Mouse (Mus musculus): ENCODE data around the gene Macf1. TPM values are rescaled to one million over a fixed set of nuclear protein-coding genes. Genes with fewer than 3 reads are reported as not detected.

The Macf1 gene
- polyA plus RNA-seq, 1 experiment = 22.3 TPM

DNA sequence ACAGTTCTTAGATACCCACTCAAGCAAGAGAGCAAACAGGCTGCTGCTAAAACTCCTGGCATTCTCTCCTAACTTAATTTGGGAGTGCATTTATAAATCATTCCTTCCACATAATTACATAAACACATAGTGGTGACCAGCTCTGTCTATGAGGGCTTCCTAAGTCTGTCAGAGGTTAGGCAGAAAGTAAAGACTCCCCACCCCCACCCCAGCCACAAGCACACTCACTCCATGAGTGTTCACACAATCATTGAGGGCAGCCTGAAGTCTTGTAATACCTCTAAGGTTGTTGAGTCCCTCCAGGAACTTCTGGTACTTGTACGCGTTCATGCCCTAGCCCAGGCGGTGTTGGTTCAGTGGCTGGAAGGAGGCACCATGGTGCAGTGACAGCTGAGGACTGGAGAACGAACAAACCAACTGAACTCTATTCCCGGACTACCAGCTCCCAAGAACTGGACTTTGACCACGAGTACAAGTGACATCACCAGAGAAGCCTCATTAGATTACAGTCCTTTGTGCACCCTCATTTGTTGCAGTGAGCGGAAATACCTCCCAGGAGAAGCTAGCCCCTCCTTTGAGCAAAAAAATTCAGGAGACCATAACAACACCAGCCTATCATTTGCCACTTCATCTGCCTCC, 70.7 kb downstream of the Macf1 start:
- Histone ChIP-seq H3K4me1 (ENCODE audit: control insufficient read depth, insufficient read depth, insufficient read length, low read length) (peaks cover 3% of the 10 kb centered on the region; the same call in 1 of the 2 replicates), H3K36me3 (ENCODE audit: control insufficient read depth, insufficient read depth, low read length) (no peaks in the 10 kb centered on the region), H3K27ac (ENCODE audit: insufficient read depth, low read depth, low read length) (peak overlapping the region; percentile 36), H3K27me3 (ENCODE audit: control insufficient read depth, insufficient read depth, low read length) (no peaks in the 10 kb centered on the region), H3K4me3 (ENCODE audit: low read depth, low read length) (peak overlapping the region; percentile 11; the same call in 1 of the 2 replicates)
- TF ChIP-seq POLR2A (IDR thresholded peaks at IDR 0.05; ENCODE audit: low read depth, low read length) (no peak), CTCF (IDR thresholded peaks at IDR 0.05; ENCODE audit: extremely low read depth, insufficient read length, insufficient replicate concordance, low read depth, low read length) (no peak)
- WGBS = 24% methylated on average over 7 of the region's 7 CpGs

DNA sequence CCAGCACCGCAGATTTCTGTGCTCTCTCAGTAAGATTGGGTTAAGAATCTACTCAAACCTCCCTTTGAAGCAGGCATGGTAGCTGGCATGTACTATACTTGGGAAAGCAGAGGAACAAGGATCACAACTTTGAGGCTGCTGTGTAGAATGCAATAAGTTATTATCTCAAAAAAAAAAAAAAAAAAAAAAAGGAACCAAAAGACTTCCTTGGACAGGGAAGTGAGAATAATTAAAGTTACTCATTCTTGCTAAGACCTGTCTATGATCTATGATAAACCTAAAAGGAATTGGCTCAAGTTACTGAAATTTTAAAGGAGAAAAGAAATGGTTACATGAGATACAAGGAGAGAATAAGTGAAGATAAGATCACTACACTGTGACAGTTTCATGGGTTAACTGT, 72.2 kb downstream of the Macf1 start:
- peaks cover 3% of the 10 kb centered on the region; the same call in 1 of the 2 replicates for H3K4me1 ChIP-seq (ENCODE audit: control insufficient read depth, insufficient read depth, insufficient read length, low read length)
- TF ChIP-seq CTCF (IDR thresholded peaks at IDR 0.05; ENCODE audit: extremely low read depth, insufficient read length, insufficient replicate concordance, low read depth, low read length) = no peak
- no peak for TF ChIP-seq POLR2A (IDR thresholded peaks at IDR 0.05; ENCODE audit: low read depth, low read length)
- no peak overlapping the region for H3K27ac ChIP-seq (ENCODE audit: insufficient read depth, low read depth, low read length)
- no peaks in the 10 kb centered on the region for H3K36me3 ChIP-seq (ENCODE audit: control insufficient read depth, insufficient read depth, low read length)
- no peak overlapping the region for H3K4me3 ChIP-seq (ENCODE audit: low read depth, low read length)
- 90% methylated on average over 1 of the region's 1 CpGs for WGBS
- no peaks in the 10 kb centered on the region for H3K27me3 ChIP-seq (ENCODE audit: control insufficient read depth, insufficient read depth, low read length)

DNA sequence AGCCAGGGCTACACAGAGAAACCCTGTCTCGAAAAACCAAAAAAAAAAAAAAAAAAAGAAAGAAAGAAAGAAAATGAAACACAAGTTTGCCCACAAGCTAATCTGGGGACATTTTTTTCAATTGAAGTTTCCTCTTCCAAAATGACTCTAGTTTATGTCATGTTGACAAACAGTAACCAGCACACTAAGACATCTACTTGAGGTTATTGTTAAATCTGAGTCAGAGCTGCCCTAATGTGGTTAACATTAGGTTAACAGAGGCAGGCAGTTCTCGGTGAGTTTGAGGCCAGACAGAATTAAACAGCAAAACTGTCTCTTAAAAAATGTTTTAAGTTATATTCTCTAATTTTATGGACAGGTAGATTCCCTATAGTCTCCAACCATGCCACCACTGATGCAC, 72.9 kb downstream of the Macf1 start:
- no peak for TF ChIP-seq CTCF (IDR thresholded peaks at IDR 0.05; ENCODE audit: extremely low read depth, insufficient read length, insufficient replicate concordance, low read depth, low read length)
- no peak for TF ChIP-seq POLR2A (IDR thresholded peaks at IDR 0.05; ENCODE audit: low read depth, low read length)
- 63% methylated on average over 2 of the region's 2 CpGs for WGBS
- no peak overlapping the region for H3K4me3 ChIP-seq (ENCODE audit: low read depth, low read length)
- peaks cover 3% of the 10 kb centered on the region; the same call in 1 of the 2 replicates for H3K4me1 ChIP-seq (ENCODE audit: control insufficient read depth, insufficient read depth, insufficient read length, low read length)
- H3K27ac ChIP-seq (ENCODE audit: insufficient read depth, low read depth, low read length) = no peak overlapping the region
- H3K27me3 ChIP-seq (ENCODE audit: control insufficient read depth, insufficient read depth, low read length) = no peaks in the 10 kb centered on the region
- no peaks in the 10 kb centered on the region for H3K36me3 ChIP-seq (ENCODE audit: control insufficient read depth, insufficient read depth, low read length)

DNA sequence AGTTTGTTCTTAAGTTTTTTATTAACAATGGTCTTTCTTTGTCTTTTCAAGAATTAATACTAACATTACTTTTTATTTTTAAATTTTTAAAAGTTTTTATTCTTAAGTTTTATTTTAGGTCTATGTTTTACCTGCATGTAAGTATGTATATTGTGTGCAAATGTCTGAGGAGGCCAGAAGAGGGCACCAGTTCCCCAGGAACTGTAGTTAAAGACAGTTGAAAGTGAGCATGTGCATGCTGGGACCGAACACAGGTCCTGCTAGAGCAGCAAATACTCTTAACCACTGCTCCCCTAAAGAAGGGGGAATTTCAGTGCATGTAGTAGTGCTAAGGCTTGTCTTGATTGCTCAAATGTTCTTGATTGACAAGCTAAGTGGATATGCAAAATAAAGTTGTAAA, 77.0 kb downstream of the Macf1 start:
- Histone ChIP-seq H3K36me3 (ENCODE audit: control insufficient read depth, insufficient read depth, low read length) (no peaks in the 10 kb centered on the region), H3K4me1 (ENCODE audit: control insufficient read depth, insufficient read depth, insufficient read length, low read length) (no peaks in the 10 kb centered on the region; the same call in 1 of the 2 replicates), H3K4me3 (ENCODE audit: low read depth, low read length) (no peak overlapping the region), H3K27me3 (ENCODE audit: control insufficient read depth, insufficient read depth, low read length) (no peaks in the 10 kb centered on the region), H3K27ac (ENCODE audit: insufficient read depth, low read depth, low read length) (no peak overlapping the region)
- TF ChIP-seq CTCF (IDR thresholded peaks at IDR 0.05; ENCODE audit: extremely low read depth, insufficient read length, insufficient replicate concordance, low read depth, low read length) (peak; percentile 32; the same call in 1 of the 2 replicates), POLR2A (IDR thresholded peaks at IDR 0.05; ENCODE audit: low read depth, low read length) (no peak)
- WGBS = 91% methylated on average over 1 of the region's 1 CpGs

DNA sequence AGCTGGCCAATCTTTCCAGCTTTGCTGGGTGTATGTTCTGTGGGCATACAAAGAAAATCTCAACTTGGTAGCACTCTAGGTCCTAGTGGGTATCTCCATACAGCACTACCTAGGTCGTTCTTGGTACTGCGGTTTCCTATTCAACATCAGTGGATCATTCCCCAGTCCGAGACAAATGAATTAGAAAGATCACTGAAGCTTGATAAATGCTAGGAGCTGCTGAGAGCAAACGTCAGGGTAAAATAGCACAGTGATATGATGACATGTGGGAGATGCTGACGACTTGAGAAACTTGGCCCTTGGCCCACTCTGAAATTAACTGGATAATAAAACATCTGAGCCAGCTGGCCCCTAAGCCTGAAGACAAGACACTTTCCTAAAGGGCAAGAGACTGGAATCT, 78.2 kb downstream of the Macf1 start:
- Histone ChIP-seq H3K4me1 (ENCODE audit: control insufficient read depth, insufficient read depth, insufficient read length, low read length) (no peaks in the 10 kb centered on the region; the same call in 1 of the 2 replicates), H3K27ac (ENCODE audit: insufficient read depth, low read depth, low read length) (no peak overlapping the region), H3K27me3 (ENCODE audit: control insufficient read depth, insufficient read depth, low read length) (no peaks in the 10 kb centered on the region), H3K4me3 (ENCODE audit: low read depth, low read length) (no peak overlapping the region), H3K36me3 (ENCODE audit: control insufficient read depth, insufficient read depth, low read length) (no peaks in the 10 kb centered on the region)
- WGBS = 50% methylated on average over 5 of the region's 5 CpGs
- no peak for TF ChIP-seq POLR2A (IDR thresholded peaks at IDR 0.05; ENCODE audit: low read depth, low read length)
- TF ChIP-seq CTCF (IDR thresholded peaks at IDR 0.05; ENCODE audit: extremely low read depth, insufficient read length, insufficient replicate concordance, low read depth, low read length) = no peak

DNA sequence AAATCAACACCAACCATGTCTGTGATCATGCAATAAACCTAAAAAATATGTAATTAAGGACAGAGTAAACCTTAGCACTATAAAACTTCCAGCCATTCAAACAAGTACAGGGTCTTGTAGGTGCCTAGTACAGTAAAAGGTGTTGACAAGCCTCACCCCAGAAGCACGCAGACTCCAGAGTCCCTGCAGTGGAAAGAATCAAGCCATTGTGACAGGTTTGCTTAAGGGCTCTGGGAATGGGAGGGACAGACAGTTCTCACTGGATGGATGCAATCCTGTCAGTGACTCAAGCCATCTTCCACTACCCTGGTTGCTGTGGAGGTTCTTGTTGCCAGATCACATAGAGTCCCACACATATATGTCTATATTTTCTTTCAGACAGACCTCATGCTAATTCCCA, 78.9 kb downstream of the Macf1 start:
- WGBS = 55% methylated on average over 1 of the region's 1 CpGs
- H3K4me3 ChIP-seq (ENCODE audit: low read depth, low read length) = no peak overlapping the region

DNA sequence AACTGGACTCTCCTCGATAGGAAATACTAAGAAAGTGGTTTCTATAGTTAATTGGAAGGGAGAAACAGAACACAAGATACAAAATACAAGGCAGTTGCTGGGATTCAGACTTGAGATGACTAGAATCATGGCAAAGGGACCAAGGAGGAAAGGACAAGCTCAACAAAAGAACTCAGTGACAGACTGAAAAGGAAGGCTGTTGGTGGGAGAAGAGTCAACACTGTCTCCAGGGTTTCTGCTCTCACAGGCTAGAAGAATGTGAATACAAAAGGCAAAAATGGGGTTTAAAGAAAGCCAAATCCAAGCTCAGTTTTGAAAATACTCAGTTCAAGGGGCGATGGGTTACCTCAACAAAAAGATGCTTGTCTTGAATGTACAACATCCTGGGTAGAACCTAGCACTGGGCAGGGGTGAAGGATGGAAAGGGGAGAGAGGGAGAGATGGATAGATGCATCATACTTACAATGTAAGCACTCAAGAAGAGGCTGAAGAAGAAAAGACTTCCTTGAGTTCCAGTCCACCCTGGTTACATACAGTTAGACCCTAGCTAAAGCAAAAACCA, 81.4 kb downstream of the Macf1 start:
- Histone ChIP-seq H3K4me3 (ENCODE audit: low read depth, low read length) (no peak overlapping the region), H3K27me3 (ENCODE audit: control insufficient read depth, insufficient read depth, low read length) (no peaks in the 10 kb centered on the region), H3K27ac (ENCODE audit: insufficient read depth, low read depth, low read length) (no peak overlapping the region), H3K36me3 (ENCODE audit: control insufficient read depth, insufficient read depth, low read length) (no peaks in the 10 kb centered on the region), H3K4me1 (ENCODE audit: control insufficient read depth, insufficient read depth, insufficient read length, low read length) (no peaks in the 10 kb centered on the region; the same call in 1 of the 2 replicates)
- no peak for TF ChIP-seq CTCF (IDR thresholded peaks at IDR 0.05; ENCODE audit: extremely low read depth, insufficient read length, insufficient replicate concordance, low read depth, low read length)
- TF ChIP-seq POLR2A (IDR thresholded peaks at IDR 0.05; ENCODE audit: low read depth, low read length) = no peak
- WGBS = 89% methylated on average over 2 of the region's 2 CpGs

More for the DNA sequence above, 78.9 kb downstream of the Macf1 start:
- Histone ChIP-seq H3K27me3 (ENCODE audit: control insufficient read depth, insufficient read depth, low read length) (no peaks in the 10 kb centered on the region), H3K4me1 (ENCODE audit: control insufficient read depth, insufficient read depth, insufficient read length, low read length) (no peaks in the 10 kb centered on the region; the same call in 1 of the 2 replicates), H3K27ac (ENCODE audit: insufficient read depth, low read depth, low read length) (no peak overlapping the region), H3K36me3 (ENCODE audit: control insufficient read depth, insufficient read depth, low read length) (no peaks in the 10 kb centered on the region)
- TF ChIP-seq POLR2A (IDR thresholded peaks at IDR 0.05; ENCODE audit: low read depth, low read length) (no peak), CTCF (IDR thresholded peaks at IDR 0.05; ENCODE audit: extremely low read depth, insufficient read length, insufficient replicate concordance, low read depth, low read length) (no peak)
